Mouse (Mus musculus) heart, postnatal 0 days (tissue): ENCODE results near the gene Stk33. TPM values are rescaled to one million over a fixed set of nuclear protein-coding genes. Genes with fewer than 3 reads are reported as not detected.
"Not testable (repeated sequence)": the region's sequence is repeated elsewhere in the genome, so short reads cannot be mapped to it uniquely, and the experiment has no call there.

Experiments
- ATAC-seq: fragments of 200-750 bp; cut with Nextera tagmentation; 2 replicates; pipeline ENCODE4 v1.8.0; 2017; ENCODE audit warnings: low read depth, moderate number of reproducible peaks, moderate library complexity; ENCODE audit not compliant: insufficient read depth
- DNase-seq: peaks from one replicate; pipeline ENCODE4 v3.0.0-alpha.2; 2016; ENCODE audit warnings: low spot score
- H3K27ac ChIP-seq: fragments of 300-500 bp; sonication (generic); 2 replicates; pipeline ENCODE4 v1.5.1; 2014; ENCODE audit warnings: low read depth, mild to moderate bottlenecking
- H3K27me3 ChIP-seq: fragments of 300-500 bp; sonication (generic); 2 replicates; pipeline ENCODE4 v1.6.1; 2014; ENCODE audit warnings: low read length, mixed read lengths; ENCODE audit not compliant: control insufficient read depth, insufficient read depth
- H3K36me3 ChIP-seq: fragments of 300-500 bp; sonication (generic); replicated peaks from 2 replicates; pipeline ENCODE4 v1.6.1; 2014; ENCODE audit warnings: low read length, mixed read lengths; ENCODE audit not compliant: control insufficient read depth, insufficient read depth
- H3K4me1 ChIP-seq: fragments of 300-500 bp; sonication (generic); 2 replicates; pipeline ENCODE4 v1.6.1; 2014; ENCODE audit warnings: antibody characterized with exemption; ENCODE audit not compliant: control insufficient read depth, insufficient read depth
- H3K4me2 ChIP-seq: fragments of 300-500 bp; sonication (generic); 2 replicates; pipeline ENCODE4 v1.6.1; 2014; ENCODE audit warnings: low read depth, mild to moderate bottlenecking, low read length, moderate library complexity
- H3K4me3 ChIP-seq: fragments of 300-500 bp; sonication (generic); 2 replicates; pipeline ENCODE4 v1.5.1; 2014; ENCODE audit warnings: low read depth, low read length
- H3K9ac ChIP-seq: fragments of 300-500 bp; sonication (generic); replicated peaks from 2 replicates; pipeline ENCODE4 v1.6.1; 2014; ENCODE audit warnings: low read depth, low read length, mixed read lengths
- H3K9me3 ChIP-seq: fragments of 300-500 bp; sonication (generic); replicated peaks from 2 replicates; pipeline ENCODE4 v1.6.1; 2016; ENCODE audit warnings: low read length; ENCODE audit not compliant: control insufficient read depth
- CTCF ChIP-seq: IDR thresholded peaks from 2 replicates; pipeline ENCODE4 v1.5.1; 2016; ENCODE audit warnings: antibody characterized with exemption, control low read depth, low read depth
- EP300 ChIP-seq: IDR thresholded peaks from 2 replicates; pipeline ENCODE4 v1.6.1; 2016; ENCODE audit warnings: antibody characterized with exemption, low read depth
- WGBS: fragments of 180-500 bp; shearing (Covaris S2); extraction: QIAGEN DNeasy Blood & Tissue Kit; methylation state at CpG from one replicate; pipeline ENCODE4 v1.1.7; 2014; 5-methylcytosine and 5-hydroxymethylcytosine counted together
- polyA plus RNA-seq: library from polyadenylated mRNA; unstranded; fragments of >200 nt; fragmentation: Nextera tagmentation; extraction: Ambion mirVana; gene quantifications from 2 replicates; pipeline ENCODE4 v1.2.1, GENCODE M21; 2015
- total RNA-seq: library from RNA; depleted of rRNA; stranded (reverse); fragments of >200 nt; gene quantifications from 2 replicates; pipeline ENCODE4 v1.2.3, GENCODE M21; 2014; ENCODE audit warnings: low replicate concordance

The Stk33 gene
- total and polyA plus RNA-seq, 2 experiments from 2014 or later = 0.22 TPM; not detected in 1

DNA sequence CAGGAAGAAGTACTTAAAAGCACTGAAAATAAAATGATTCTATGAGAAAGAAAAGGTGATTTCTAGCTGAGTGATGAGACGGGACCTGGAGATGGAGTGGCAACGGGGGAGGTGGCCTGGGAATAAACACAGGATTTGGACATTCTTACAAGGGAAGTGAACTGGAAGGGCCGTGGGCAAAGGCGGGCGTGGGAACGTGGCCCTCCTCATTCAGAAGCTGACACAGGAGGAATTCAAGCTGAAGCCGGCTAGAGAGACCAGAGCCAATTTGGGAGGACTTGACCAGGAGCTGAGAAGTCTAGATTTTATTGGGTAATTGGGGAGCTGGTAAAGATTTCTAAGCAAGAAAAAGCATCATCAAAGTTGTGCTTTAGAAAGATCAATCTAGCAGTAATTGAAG lies 33.4 kb downstream of the Stk33 start:
- 68% methylated on average over 7 of the region's 7 CpGs for WGBS
- DNase-seq = no peak
- Histone ChIP-seq H3K9ac (no peak overlapping the region), H3K36me3 (no peaks in the 10 kb centered on the region), H3K4me3 (no peak overlapping the region), H3K4me1 (no peaks in the 10 kb centered on the region), H3K9me3 (no peaks in the 10 kb centered on the region), H3K27me3 (no peaks in the 10 kb centered on the region), H3K4me2 (no peak overlapping the region), H3K27ac (no peak overlapping the region)
- TF ChIP-seq EP300 (no peak), CTCF (no peak)
- ATAC-seq = no peak

DNA sequence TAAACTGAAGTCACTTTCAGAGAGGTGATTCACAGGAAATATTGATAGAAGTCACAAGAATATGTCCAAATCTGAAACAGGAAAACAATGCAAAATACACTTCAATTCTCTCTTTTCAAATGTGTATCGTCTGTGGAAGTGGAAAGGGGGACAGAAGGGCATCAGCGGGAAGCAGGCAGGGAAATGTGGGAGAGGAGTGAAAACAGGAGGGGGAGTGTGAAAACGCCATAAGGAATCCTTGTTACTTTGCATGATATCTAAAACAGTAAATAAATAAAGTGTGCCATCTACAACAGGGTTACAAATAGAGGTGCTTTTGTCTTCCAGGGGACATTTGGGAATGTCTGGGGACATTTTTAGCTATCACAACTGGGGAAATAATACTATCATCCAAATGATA lies 39.6 kb downstream of the Stk33 start:
- no peak for DNase-seq
- no peak overlapping the region for H3K4me2 ChIP-seq
- H3K4me1 ChIP-seq = no peaks in the 10 kb centered on the region
- no peak overlapping the region for H3K27ac ChIP-seq
- WGBS = 47% methylated on average over 3 of the region's 3 CpGs
- no peak overlapping the region for H3K4me3 ChIP-seq
- H3K9ac ChIP-seq = no peak overlapping the region
- TF ChIP-seq CTCF = no peak
- TF ChIP-seq EP300 = no peak
- no peaks in the 10 kb centered on the region for H3K9me3 ChIP-seq
- ATAC-seq = no peak
- no peaks in the 10 kb centered on the region for H3K27me3 ChIP-seq
- H3K36me3 ChIP-seq = no peaks in the 10 kb centered on the region

DNA sequence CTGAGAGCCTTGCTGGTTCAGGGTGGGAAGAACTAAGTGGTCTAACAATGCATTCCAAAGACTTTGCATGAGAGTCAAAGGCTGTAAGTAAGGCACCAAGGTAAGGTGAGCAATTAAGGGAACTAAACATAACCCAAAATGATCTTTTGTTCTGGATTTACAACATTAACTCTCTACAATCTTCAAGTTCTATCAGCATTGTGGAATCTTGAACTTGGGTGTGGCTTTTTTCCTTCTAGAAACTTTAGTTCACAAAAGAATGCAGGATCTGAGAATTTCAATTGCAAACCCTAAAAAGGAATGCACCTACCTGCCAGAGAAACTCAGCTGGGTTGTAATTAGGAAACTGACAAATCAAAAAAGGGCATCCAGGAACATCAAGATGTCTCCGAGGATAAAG lies 57.8 kb downstream of the Stk33 start:
- WGBS = 76% methylated on average over 1 of the region's 1 CpGs
- Histone ChIP-seq H3K36me3 (no peaks in the 10 kb centered on the region), H3K4me2 (no peak overlapping the region), H3K9ac (no peak overlapping the region), H3K4me3 (no peak overlapping the region), H3K27me3 (no peaks in the 10 kb centered on the region), H3K4me1 (no peaks in the 10 kb centered on the region), H3K27ac (no peak overlapping the region), H3K9me3 (0 out of 2 replicates have a peak, but pooled peaks cover 5% of the 10 kb centered on the region)
- no peak for ATAC-seq
- TF ChIP-seq EP300 = no peak
- no peak for TF ChIP-seq CTCF
- no peak for DNase-seq

DNA sequence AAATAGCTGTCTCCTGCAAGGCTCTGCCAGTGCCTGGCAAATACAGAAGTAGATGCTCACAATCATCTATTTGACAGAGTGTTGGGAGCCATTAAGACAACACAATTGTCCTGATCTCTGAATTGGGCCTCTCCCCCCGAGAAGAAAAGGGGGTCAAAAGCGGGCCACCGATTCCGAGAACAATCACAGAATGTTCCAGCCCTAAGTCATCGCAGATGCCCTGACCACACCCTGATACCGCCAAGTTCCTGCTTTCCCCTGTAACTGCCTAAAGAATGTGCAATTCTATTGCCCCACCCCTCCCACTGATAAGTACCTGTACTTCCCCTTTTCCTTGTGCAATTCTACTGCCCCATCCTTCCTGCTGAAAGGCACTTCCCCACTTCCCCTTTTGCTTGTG lies 65.3 kb downstream of the Stk33 start:
- not testable (repeated sequence) for H3K27me3 ChIP-seq, H3K4me1 ChIP-seq, H3K36me3 ChIP-seq, DNase-seq, ATAC-seq, H3K9me3 ChIP-seq, H3K4me3 ChIP-seq, H3K9ac ChIP-seq, H3K4me2 ChIP-seq, H3K27ac ChIP-seq
- 86% methylated on average over 6 of the region's 6 CpGs for WGBS

DNA sequence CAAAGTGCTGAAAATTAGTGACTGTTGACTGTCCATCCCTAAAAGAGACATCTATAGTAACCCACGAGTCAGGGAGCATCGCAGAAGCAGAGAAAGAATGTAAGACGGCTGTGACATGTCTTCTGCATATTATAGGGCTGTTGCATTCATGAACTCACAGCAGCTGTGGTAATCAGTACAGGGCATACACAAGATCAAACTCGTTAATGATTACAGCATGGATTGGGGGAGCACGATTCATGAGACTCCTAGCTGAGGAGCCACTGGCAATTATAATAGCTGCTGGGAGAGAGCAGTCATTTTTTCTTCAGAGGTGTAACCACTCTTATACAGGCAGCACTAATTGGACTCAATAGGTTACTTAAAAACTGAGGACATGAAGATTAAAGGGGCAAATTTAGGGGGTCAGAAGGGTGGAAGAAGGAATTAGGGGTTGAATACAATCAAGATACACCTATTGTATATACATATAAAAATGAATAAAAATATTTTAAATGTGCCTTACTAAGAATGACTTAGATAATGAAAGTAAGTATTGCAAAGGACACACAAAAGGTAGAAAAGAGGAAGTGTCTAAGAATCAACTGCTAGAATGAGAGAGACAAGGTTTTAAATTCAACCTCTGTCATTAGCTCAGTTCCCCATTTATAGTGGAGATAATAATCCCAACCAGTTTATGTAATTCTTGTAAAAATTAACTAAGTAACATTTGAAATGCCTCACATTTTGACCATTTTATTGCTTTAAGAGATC lies 80.3 kb downstream of the Stk33 start:
- Histone ChIP-seq H3K4me3 (no peak overlapping the region), H3K4me2 (no peak overlapping the region), H3K9me3 (no peaks in the 10 kb centered on the region), H3K27ac (no peak overlapping the region), H3K27me3 (no peaks in the 10 kb centered on the region), H3K4me1 (no peaks in the 10 kb centered on the region), H3K9ac (no peak overlapping the region), H3K36me3 (no peaks in the 10 kb centered on the region)
- TF ChIP-seq CTCF (no peak), EP300 (no peak)
- ATAC-seq = no peak
- DNase-seq = no peak
- WGBS = 76% methylated on average over 5 of the region's 5 CpGs

DNA sequence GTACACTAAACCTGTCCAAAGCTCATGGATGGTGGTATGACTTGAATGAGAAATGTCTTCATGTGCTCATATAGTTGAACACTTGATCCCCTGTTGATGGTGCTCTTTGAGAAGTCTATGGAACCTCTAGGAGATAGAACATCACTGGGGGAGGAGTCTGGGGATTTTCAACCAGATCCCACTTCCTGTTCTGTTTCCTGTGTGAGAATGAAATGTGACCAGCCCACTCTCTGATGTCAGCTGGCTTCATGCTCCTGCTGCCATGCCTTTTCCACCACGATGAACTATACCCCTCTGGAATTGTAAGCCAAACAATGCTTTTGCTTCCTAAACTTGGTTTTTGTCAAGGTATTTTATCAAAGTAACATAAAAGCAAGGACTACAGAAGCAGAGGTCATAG lies 81.0 kb downstream of the Stk33 start:
- Histone ChIP-seq H3K4me1 (no peaks in the 10 kb centered on the region), H3K4me3 (no peak overlapping the region), H3K27ac (no peak overlapping the region), H3K9me3 (no peaks in the 10 kb centered on the region), H3K36me3 (no peaks in the 10 kb centered on the region), H3K4me2 (no peak overlapping the region), H3K9ac (no peak overlapping the region), H3K27me3 (no peaks in the 10 kb centered on the region)
- ATAC-seq (no peak), DNase-seq (no peak)
- WGBS = 63% methylated on average over 1 of the region's 1 CpGs
- no peak for TF ChIP-seq CTCF
- no peak for TF ChIP-seq EP300
